Mouse (Mus musculus) olfactory bulb, adult 2 months (tissue): ENCODE measurements around the gene P2rx6.

Experiments
- CTCF ChIP-seq: fragments of 200-500 bp; IDR thresholded peaks from 2 replicates; pipeline ENCODE4 v1.5.1; 2012; ENCODE audit warnings: low read depth, mild to moderate bottlenecking, low read length, moderate library complexity; ENCODE audit not compliant: insufficient read depth
- POLR2A ChIP-seq: fragments of 200-500 bp; IDR thresholded peaks from 2 replicates; pipeline ENCODE4 v1.6.1; 2012; ENCODE audit warnings: mild to moderate bottlenecking, low read depth, low read length, moderate library complexity; ENCODE audit not compliant: insufficient read depth

GRCm38 (mm10) chr16:17536584-17536983 lies 25.1 kb upstream of the P2rx6 start:
- TF ChIP-seq CTCF = no peak
- no peak for TF ChIP-seq POLR2A
